Mouse (Mus musculus) macrophage (primary cell): Measurements from ENCODE around the gene Pip5k1c. TPM values are rescaled to one million over a fixed set of nuclear protein-coding genes. Genes with fewer than 3 reads are reported as not detected.

Experiments used
- H3K27ac ChIP-seq: fragments of 350-480 bp; formaldehyde crosslinking; 2 replicates; pipeline ENCODE4 v1.9.0; 2021
- H3K36me3 ChIP-seq: fragments of 350-480 bp; formaldehyde crosslinking; 2 replicates; pipeline ENCODE4 v1.9.0; 2021; ENCODE audit errors: inconsistent target
- H3K4me3 ChIP-seq: fragments of 350-480 bp; formaldehyde crosslinking; 2 replicates; pipeline ENCODE4 v1.9.0; 2021; ENCODE audit errors: inconsistent target
- H3K79me2 ChIP-seq: fragments of 350-480 bp; formaldehyde crosslinking; 2 replicates; pipeline ENCODE4 v1.9.0; 2021; ENCODE audit errors: inconsistent target
- WGBS: methylation state at CpG from one replicate; pipeline ENCODE4 v1.1.7; 2026; ENCODE audit warnings: inconsistent platforms; ENCODE audit not compliant: missing documents; 5-methylcytosine and 5-hydroxymethylcytosine counted together
- polyA plus RNA-seq: library from polyadenylated mRNA; stranded (reverse); fragments of 250-400 nt; gene quantifications from 3 replicates; pipeline ENCODE4 v1.2.4, GENCODE M21; 2018; ENCODE audit warnings: inconsistent platforms

Pip5k1c gene
- polyA plus RNA-seq, 1 experiment from 2014 or later = 85.8 TPM

DNA sequence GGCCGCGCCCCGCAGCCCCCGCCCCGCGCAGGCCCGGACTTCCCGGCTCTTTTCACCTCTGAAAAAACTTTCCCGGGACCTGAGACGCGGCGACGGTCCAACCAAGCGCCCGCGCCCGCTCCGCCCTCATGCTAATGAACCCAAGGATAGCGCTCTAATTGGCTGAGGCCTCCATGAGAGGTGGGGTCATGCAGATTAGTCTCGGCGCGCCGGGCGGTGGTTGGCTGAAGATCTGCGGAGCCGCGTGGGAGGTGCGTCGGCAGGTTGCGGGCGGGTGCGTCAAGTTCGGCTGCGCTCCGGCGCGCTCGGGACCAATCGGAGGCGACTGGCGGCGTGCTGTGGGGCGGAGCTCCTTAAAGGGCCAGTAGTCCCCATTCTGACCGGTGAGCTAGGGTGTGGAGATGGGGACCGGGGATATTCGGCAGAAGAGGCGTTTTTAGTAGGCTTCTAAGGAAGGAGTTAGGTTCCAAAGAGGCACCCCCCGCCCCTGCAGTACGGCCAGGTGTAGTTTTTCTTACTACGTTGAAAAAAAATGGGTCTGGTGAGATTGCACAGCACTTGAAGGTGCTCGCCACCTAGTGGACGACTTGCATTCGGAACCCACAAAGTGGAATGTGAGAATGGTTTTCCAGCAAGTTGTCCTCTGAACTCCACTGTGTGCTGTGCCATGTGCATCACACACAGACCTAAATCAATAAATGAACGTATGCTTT, 57.7 kb downstream of the Pip5k1c start, which contains the start of gene Hmg20b:
TSS of gene Hmg20b (minus strand) at position 130 of the 713 bp plus-strand sequence.
- under 1% methylated on average over 54 of the region's 54 CpGs for WGBS
- peak within 1 kb of the TSS; percentile 58 for H3K27ac ChIP-seq
- H3K36me3 ChIP-seq = no peaks in the 10 kb centered on the region; the same call in 1 of the 2 replicates
- H3K4me3 ChIP-seq = peak within 1 kb of the TSS; percentile 58
- peaks cover 21% of the 10 kb centered on the region; the same call in 1 of the 2 replicates for H3K79me2 ChIP-seq

GRCm38 (mm10) chr10:81351678-81352291, 59.0 kb downstream of the Pip5k1c start:
- 68% methylated on average over 9 of the region's 9 CpGs for WGBS
- H3K36me3 ChIP-seq = no peaks in the 10 kb centered on the region; the same call in 1 of the 2 replicates
- H3K79me2 ChIP-seq = peaks cover 27% of the 10 kb centered on the region; the same call in 1 of the 2 replicates
- H3K4me3 ChIP-seq = no peak overlapping the region
- no peak overlapping the region; the same call in 1 of the 2 replicates for H3K27ac ChIP-seq

DNA sequence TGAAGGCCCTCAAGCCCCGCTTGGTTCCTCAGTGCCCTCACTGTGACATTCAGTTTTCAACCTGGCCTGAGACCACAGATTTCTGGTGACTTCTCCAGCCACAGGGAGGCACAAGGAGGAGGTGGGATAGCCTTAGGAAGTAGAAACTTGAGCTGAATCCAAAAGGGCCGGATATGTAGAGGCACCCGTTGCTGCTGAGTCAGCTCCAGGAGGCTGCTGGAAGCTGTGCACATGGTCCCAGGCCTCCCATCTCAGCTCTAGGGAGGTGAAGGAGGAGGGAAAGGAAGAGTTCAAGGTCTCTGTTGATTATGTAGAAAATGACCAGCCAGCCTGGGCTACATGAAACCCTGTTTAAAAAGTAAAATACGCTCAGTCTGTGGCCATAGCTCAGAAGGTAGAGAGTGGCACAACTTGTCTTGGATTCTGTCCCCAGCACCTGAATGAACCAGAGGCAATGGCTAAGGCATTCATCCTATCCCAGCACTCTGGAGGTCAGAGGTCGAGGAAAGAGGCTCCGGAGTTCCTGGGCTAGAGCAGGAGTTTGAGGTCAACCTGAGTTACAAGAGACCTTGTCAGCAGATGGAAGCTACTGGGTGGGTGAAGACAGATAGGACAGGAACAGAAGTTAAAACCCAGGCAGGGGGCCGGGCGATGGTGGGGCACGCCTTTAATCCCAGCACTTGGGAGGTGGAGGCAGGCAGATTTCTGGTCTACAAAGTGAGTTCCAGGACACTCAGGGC, 62.1 kb downstream of the Pip5k1c start:
- H3K27ac ChIP-seq = peak overlapping the region; percentile 100
- 61% methylated on average over 6 of the region's 9 CpGs for WGBS
- H3K4me3 ChIP-seq = no peak overlapping the region
- peaks cover 53% of the 10 kb centered on the region for H3K79me2 ChIP-seq
- H3K36me3 ChIP-seq = peaks cover 3% of the 10 kb centered on the region; the same call in 1 of the 2 replicates

GRCm38 (mm10) chr10:81355533-81355932, 62.8 kb downstream of the Pip5k1c start:
- Histone ChIP-seq H3K4me3 (no peak overlapping the region), H3K79me2 (peaks cover 60% of the 10 kb centered on the region), H3K27ac (peak overlapping the region; percentile 100), H3K36me3 (peaks cover 8% of the 10 kb centered on the region; the same call in 1 of the 2 replicates)
- WGBS = 69% methylated on average over 4 of the region's 4 CpGs

- Histone ChIP-seq H3K79me2 (peaks cover 69% of the 10 kb centered on the region), H3K36me3 (peaks cover 17% of the 10 kb centered on the region), H3K4me3 (peak overlapping the region; percentile 59), H3K27ac (peak overlapping the region; percentile 100)
- 7% methylated on average over 12 of the region's 12 CpGs for WGBS
Observed at GRCm38 (mm10) chr10:81356352-81356990, 63.7 kb downstream of the Pip5k1c start.

DNA sequence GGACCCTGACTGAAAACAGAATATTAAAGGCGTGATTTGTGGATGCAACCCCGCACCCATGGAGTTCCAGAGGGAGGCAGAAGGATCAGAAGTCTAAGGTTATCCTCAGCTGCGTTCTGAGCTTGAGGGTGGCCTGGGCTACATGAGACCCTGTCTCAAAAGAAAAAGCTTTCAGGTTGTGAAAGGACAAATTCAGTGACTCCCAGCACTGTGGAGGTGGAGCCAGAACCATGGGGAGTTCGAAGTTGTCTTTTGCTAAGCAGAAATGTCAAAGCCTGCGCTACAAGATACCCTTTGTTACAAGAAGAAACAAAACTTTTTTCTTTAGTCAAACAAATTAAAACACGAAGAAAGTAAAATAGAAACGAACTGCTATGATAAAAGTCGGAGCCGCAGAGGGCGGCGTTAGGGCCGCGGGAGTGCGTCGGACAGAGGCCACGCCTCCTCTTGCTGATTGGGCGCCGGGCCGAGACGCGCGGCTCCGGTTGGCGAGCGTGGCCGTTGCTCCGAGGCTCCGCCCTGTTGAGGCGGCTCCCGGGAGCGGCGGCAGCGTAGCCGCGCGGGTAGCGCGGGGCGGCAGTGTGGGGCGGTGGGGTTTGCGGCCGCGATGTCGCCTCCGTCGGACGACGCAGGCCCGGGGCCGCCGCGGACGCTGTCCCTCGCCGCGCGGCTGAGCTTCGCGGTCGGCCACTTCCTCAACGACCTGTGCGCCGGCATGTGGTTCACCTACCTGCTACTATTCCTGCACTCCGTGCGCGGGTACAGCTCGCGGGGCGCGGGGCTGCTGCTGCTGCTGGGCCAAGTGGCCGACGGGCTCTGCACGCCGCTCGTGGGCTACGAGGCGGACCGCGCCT, 64.5 kb downstream of the Pip5k1c start, which contains the start of gene Mfsd12:
TSS of gene Mfsd12 (plus strand) at position 501 of the 854 bp plus-strand sequence.
- WGBS = under 1% methylated on average over 69 of the region's 79 CpGs
- Histone ChIP-seq H3K27ac (peak within 1 kb of the TSS; percentile 100), H3K36me3 (peaks cover 25% of the 10 kb centered on the region), H3K79me2 (peaks cover 76% of the 10 kb centered on the region), H3K4me3 (peak within 1 kb of the TSS; percentile 89)

DNA sequence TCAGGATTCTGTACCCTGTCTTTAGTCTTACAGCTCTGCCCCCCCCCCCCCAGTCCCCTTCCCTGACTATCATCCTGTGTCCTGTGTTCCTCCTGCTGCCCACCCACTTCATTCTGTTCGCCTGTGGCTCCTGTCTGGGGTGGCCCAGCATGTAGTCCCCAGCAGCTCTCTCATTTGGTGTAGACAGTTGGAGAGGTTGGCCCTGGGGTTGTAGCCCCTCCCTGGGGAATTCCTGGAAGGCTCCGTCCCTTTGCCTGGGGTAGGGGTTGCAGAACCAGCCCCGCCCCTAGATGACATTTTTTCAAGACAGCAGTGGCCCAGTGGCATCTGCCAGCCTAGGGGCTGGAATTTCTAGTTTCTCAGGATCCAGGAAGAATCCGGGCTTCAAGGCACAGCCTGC, 65.4 kb downstream of the Pip5k1c start:
- peaks cover 86% of the 10 kb centered on the region for H3K79me2 ChIP-seq
- 13% methylated on average over 4 of the region's 4 CpGs for WGBS
- peaks cover 35% of the 10 kb centered on the region for H3K36me3 ChIP-seq
- peak overlapping the region; percentile 89 for H3K4me3 ChIP-seq
- H3K27ac ChIP-seq = peak overlapping the region; percentile 100

DNA sequence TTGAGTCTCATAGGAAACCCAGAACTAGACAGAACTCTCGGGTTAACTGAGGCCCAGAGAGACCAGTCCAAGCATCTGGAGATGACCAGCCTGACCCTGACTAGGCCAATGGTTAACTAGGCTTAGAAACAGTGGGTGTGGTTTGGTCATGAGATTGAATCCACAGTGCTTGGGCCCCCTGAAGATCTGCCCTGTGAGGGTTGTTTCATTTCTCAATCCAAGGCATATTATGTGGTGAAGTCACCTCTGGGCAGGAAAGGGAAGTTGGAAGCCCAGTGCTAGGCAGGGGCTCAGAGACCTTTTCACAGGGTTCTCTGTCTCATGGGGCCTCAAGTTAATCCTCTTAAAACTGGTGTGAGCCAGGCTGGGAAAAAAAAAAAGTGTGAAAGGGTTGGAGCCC, 66.1 kb downstream of the Pip5k1c start:
- peaks cover 86% of the 10 kb centered on the region for H3K79me2 ChIP-seq
- peak overlapping the region; percentile 89 for H3K4me3 ChIP-seq
- 8% methylated on average over 1 of the region's 1 CpGs for WGBS
- peaks cover 38% of the 10 kb centered on the region for H3K36me3 ChIP-seq
- H3K27ac ChIP-seq = peak overlapping the region; percentile 100

DNA sequence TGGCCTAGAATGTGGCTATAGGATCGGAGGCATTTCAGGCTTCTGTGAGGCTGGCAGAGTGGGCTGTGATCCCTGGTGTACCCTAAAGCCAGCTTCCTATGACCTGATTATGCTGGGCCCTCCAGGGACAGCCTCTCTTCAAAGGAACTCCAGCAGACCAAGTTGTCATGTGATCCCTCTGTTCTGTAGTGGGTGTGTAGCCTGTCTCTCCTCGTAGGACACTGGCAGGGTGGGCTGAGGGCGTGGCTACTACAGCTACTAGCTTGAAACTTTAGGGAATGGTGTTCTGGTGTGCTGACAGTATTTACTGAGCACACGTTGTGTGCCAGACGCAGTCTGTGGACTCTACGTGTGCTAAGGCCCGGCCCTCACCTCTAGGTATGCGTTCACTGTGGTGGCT, 68.0 kb downstream of the Pip5k1c start:
- peak overlapping the region; percentile 100 for H3K27ac ChIP-seq

GRCm38 (mm10) chr10:81362336-81362949, 69.7 kb downstream of the Pip5k1c start:
- Histone ChIP-seq H3K4me3 (no peak overlapping the region), H3K79me2 (peaks cover 63% of the 10 kb centered on the region), H3K36me3 (peaks cover 42% of the 10 kb centered on the region), H3K27ac (0 out of 2 replicates have a peak overlapping the region, but pooled peaks have one; percentile 4)
- 92% methylated on average over 12 of the region's 12 CpGs for WGBS

More for the DNA sequence above, 68.0 kb downstream of the Pip5k1c start:
- 89% methylated on average over 8 of the region's 8 CpGs for WGBS
- Histone ChIP-seq H3K79me2 (peaks cover 69% of the 10 kb centered on the region), H3K36me3 (peaks cover 41% of the 10 kb centered on the region), H3K4me3 (peak overlapping the region; percentile 89)

DNA sequence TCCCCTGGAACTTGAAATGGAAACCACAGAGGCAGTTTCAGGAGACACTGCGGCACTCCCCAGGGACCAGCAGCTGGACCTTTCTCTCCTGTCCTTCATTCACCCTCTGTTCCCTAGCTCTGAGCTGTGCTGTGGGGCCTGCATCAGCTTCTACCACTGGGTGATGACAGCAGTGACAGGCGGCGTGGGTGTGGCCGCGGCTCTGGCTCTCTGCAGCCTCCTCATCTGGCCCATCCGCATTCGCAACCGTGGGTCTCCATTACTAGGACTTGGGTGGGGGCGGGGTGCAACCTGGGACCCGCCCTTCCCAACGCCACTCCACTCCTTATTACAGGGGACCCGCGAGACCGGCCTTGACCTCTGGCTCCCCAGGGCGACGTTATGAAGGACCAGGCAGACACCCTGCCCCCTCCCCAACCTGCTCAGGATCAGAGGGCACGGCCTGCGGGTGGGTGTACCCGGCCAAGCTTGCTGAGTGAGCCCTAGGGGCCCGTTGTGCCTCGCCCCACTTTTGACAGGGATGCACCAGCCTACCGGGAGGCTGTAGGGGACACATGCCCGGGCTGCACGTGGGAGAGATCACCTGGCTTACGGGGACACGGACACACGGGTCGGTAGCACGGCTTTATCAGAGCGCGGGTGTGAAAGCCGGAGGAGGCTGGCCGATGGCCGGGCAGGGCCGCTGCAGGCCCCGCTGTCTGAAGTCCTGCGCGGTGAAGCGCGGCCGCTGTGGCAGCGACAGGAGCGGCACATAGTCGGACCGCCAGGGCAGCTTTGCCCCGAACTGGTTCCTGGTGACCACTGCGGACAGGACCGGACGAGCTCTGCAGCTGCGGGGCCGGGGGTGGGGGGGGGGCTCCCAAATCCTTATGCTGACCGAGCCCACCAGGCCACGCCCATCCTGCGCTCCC, 70.9 kb downstream of the Pip5k1c start:
- peaks cover 51% of the 10 kb centered on the region for H3K79me2 ChIP-seq
- peaks cover 55% of the 10 kb centered on the region for H3K36me3 ChIP-seq
- WGBS = 93% methylated on average over 43 of the region's 54 CpGs
- no peak overlapping the region for H3K27ac ChIP-seq
- H3K4me3 ChIP-seq = no peak overlapping the region

DNA sequence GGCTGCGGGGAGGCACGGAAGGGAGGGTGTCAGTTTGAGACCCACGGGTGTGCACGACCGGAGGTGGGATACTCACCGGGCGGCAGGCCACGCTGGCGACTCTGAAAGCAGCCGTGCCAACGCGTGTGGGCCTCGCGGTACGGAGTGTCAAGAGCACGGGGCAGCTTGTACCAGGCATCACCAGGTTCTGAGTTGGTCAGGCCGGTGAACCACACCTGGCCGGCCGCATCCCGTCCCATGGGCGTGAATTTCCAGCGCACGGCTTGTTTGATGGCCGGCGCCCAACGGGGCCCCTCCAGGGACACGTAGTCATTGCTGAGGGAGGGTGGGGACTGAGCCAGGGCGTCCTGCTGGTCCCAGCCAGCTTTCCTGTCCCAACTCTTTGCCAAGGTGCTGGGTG, 71.9 kb downstream of the Pip5k1c start:
- H3K36me3 ChIP-seq = peaks cover 63% of the 10 kb centered on the region
- 90% methylated on average over 25 of the region's 28 CpGs for WGBS

More for the DNA sequence above, 71.9 kb downstream of the Pip5k1c start:
- Histone ChIP-seq H3K79me2 (peaks cover 41% of the 10 kb centered on the region), H3K4me3 (no peak overlapping the region), H3K27ac (peak overlapping the region; percentile 36)
